Mouse (Mus musculus) limb, embryonic 14.5 days (tissue): Measurements from ENCODE around the gene Jak1. TPM values are rescaled to one million over a fixed set of nuclear protein-coding genes. Genes with fewer than 3 reads are reported as not detected.

Source experiments
- ATAC-seq: fragments of 200-750 bp; cut with Nextera tagmentation; 2 replicates; pipeline ENCODE4 v1.8.0; 2017; ENCODE audit warnings: low read depth, moderate number of reproducible peaks, moderate TSS enrichment; ENCODE audit not compliant: low FRiP score
- DNase-seq: peaks from one replicate; pipeline ENCODE4 v3.0.0-alpha.2; 2015; ENCODE audit warnings: low spot score
- H3K27ac ChIP-seq: fragments of 300-500 bp; sonication (generic); replicated peaks from 2 replicates; pipeline ENCODE4 v1.5.1; 2014; ENCODE audit warnings: low read depth, mild to moderate bottlenecking, low read length, moderate library complexity, mixed read lengths
- H3K27me3 ChIP-seq: fragments of 300-500 bp; sonication (generic); 2 replicates; pipeline ENCODE4 v1.6.1; 2014; ENCODE audit warnings: low read length, mixed read lengths; ENCODE audit not compliant: control insufficient read depth, insufficient read depth
- H3K36me3 ChIP-seq: fragments of 300-500 bp; sonication (generic); 2 replicates; pipeline ENCODE4 v1.6.1; 2014; ENCODE audit warnings: mild to moderate bottlenecking, low read length, moderate library complexity, mixed read lengths; ENCODE audit not compliant: control insufficient read depth, insufficient read depth
- H3K4me1 ChIP-seq: fragments of 300-500 bp; sonication (generic); 2 replicates; pipeline ENCODE4 v1.6.1; 2014; ENCODE audit warnings: antibody characterized with exemption, low read length, mixed read lengths; ENCODE audit not compliant: control insufficient read depth, insufficient read depth
- H3K4me2 ChIP-seq: fragments of 300-500 bp; sonication (generic); replicated peaks from 2 replicates; pipeline ENCODE4 v1.6.1; 2014; ENCODE audit warnings: low read depth, mild to moderate bottlenecking, low read length, moderate library complexity; ENCODE audit not compliant: severe bottlenecking
- H3K4me3 ChIP-seq: fragments of 300-500 bp; sonication (generic); replicated peaks from 2 replicates; pipeline ENCODE4 v1.5.1; 2014; ENCODE audit warnings: low read length
- H3K9ac ChIP-seq: fragments of 300-500 bp; sonication (generic); 2 replicates; pipeline ENCODE4 v1.6.1; 2014; ENCODE audit warnings: mild to moderate bottlenecking, low read depth, low read length, moderate library complexity; ENCODE audit not compliant: severe bottlenecking
- H3K9me3 ChIP-seq: fragments of 300-500 bp; sonication (generic); 2 replicates; pipeline ENCODE4 v1.6.1; 2016; ENCODE audit warnings: low read length; ENCODE audit not compliant: control insufficient read depth
- POLR2A ChIP-seq: fragments of 200-500 bp; IDR thresholded peaks from 2 replicates; pipeline ENCODE4 v1.8.0; 2012; ENCODE audit warnings: inconsistent platforms, mild to moderate bottlenecking, moderate library complexity, borderline replicate concordance; ENCODE audit not compliant: insufficient read depth, insufficient read length; ENCODE audit errors: extremely low read depth
- WGBS: fragments of 180-500 bp; shearing (Covaris S2); extraction: QIAGEN DNeasy Blood & Tissue Kit; methylation state at CpG from one replicate; pipeline ENCODE4 v1.1.7; 2014; 5-methylcytosine and 5-hydroxymethylcytosine counted together
- polyA plus RNA-seq, 2 experiments: library from polyadenylated mRNA; depleted of rRNA in 1 of 2; stranded (reverse) in 1 of 2; unstranded in 1 of 2; fragments of >200 nt; fragmentation: Nextera tagmentation in 1 of 2; extraction: Ambion mirVana in 1 of 2; gene quantifications; 2 replicates each; pipeline versions ENCODE4 v1.2.1 to v1.2.3; 2012 to 2014

Gene Jak1
- polyA plus RNA-seq, 2 experiments, result 59.7 to 105 TPM

DNA sequence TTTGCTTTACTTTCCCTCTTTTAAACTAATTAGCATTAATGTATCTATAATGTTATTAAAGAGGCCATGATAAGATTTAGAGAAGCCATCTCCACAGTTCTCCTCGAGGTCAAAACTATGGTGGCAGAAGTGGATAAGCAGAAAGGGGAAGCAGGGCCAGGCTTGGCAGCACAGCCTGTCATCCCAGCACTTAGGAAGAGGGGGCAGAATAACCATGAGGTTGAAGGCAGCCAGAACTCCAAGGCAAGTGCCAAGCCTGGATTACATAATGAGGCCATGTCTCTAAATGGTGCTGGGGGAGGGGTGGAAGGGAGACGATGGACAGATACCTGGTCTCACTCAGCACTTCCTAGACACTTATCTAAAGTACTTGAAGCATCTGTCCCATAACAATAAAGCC lies 66.7 kb downstream of the Jak1 start:
- DNase-seq, result no peak
- WGBS, result 44% methylated on average over 2 of the region's 2 CpGs

DNA sequence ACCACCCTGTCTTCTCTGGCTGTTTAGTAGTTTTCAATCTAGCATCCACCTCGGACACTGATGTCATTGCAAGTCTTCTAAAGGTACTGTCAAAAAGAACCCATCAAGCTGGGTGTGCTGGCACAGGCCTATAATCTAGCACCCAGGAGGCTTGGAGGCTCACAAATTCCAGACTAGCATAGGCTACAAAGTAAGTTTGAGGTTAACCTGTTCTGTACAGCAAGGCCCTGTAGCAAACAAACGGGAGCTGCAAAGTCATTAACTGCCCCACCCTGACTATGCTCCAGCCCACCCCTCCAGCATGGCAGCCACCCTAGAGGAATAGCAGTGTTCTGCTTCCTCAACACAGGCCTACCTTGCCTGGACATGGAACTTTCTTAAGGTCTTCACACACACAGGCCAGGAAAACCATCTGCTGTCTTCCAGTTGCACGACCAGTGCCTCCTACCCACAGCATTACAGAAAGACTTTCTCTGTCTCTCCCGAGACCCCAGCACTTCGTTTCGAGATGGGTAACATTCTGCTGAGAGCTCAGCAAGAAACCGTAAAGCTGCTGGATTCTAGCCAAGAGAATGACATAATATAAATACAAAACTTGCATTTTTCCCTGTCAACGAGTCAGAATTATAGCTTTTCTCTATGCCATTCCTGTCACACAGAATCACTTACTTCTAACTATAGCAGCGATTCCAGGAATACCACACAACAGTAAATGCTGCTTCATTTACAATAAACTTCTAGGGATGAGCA lies 67.5 kb downstream of the Jak1 start:
- Histone ChIP-seq H3K9ac (no peak overlapping the region), H3K4me1 (no peaks in the 10 kb centered on the region), H3K36me3 (peaks cover under 1% of the 10 kb centered on the region; the same call in 1 of the 2 replicates), H3K4me3 (no peak overlapping the region), H3K27ac (no peak overlapping the region), H3K27me3 (no peaks in the 10 kb centered on the region), H3K9me3 (no peaks in the 10 kb centered on the region), H3K4me2 (no peak overlapping the region)
- ATAC-seq (no peak), DNase-seq (peak; percentile 66)
- 49% methylated on average over 9 of the region's 9 CpGs for WGBS
- no peak for TF ChIP-seq POLR2A

More for the DNA sequence above, 66.7 kb downstream of the Jak1 start:
- Histone ChIP-seq H3K4me2 (no peak overlapping the region), H3K9ac (no peak overlapping the region), H3K27me3 (no peaks in the 10 kb centered on the region), H3K4me3 (no peak overlapping the region), H3K4me1 (no peaks in the 10 kb centered on the region), H3K36me3 (no peaks in the 10 kb centered on the region), H3K9me3 (no peaks in the 10 kb centered on the region), H3K27ac (no peak overlapping the region)
- no peak for ATAC-seq
- no peak for TF ChIP-seq POLR2A

- Histone ChIP-seq H3K9me3 (no peaks in the 10 kb centered on the region), H3K4me1 (no peaks in the 10 kb centered on the region), H3K27ac (no peak overlapping the region), H3K4me2 (no peak overlapping the region), H3K27me3 (no peaks in the 10 kb centered on the region), H3K4me3 (no peak overlapping the region), H3K36me3 (peaks cover 3% of the 10 kb centered on the region; the same call in 1 of the 2 replicates), H3K9ac (no peak overlapping the region)
- TF ChIP-seq POLR2A, result no peak
- 85% methylated on average over 2 of the region's 2 CpGs for WGBS
- DNase-seq (no peak), ATAC-seq (no peak)
Observed at GRCm38 (mm10) chr4:101196407-101196806, 68.7 kb downstream of the Jak1 start.

GRCm38 (mm10) chr4:101194170-101194569 lies 70.9 kb downstream of the Jak1 start:
- no peak overlapping the region for H3K27ac ChIP-seq
- H3K27me3 ChIP-seq, result no peaks in the 10 kb centered on the region
- 88% methylated on average over 1 of the region's 1 CpGs for WGBS
- no peak for TF ChIP-seq POLR2A
- H3K4me1 ChIP-seq, result no peaks in the 10 kb centered on the region
- H3K36me3 ChIP-seq, result peaks cover 16% of the 10 kb centered on the region
- no peak overlapping the region for H3K4me2 ChIP-seq
- DNase-seq (no peak), ATAC-seq (no peak)
- H3K9me3 ChIP-seq, result no peaks in the 10 kb centered on the region
- no peak overlapping the region for H3K4me3 ChIP-seq
- no peak overlapping the region for H3K9ac ChIP-seq

- WGBS, result 90% methylated on average over 5 of the region's 5 CpGs
Observed at GRCm38 (mm10) chr4:101192241-101192976, 72.7 kb downstream of the Jak1 start.

More at GRCm38 (mm10) chr4:101192241-101192976, 72.7 kb downstream of the Jak1 start:
- H3K36me3 ChIP-seq, result peaks cover 27% of the 10 kb centered on the region
- H3K4me1 ChIP-seq, result no peaks in the 10 kb centered on the region
- no peak overlapping the region for H3K9ac ChIP-seq
- ATAC-seq, result no peak
- no peak overlapping the region for H3K4me2 ChIP-seq
- H3K27me3 ChIP-seq, result no peaks in the 10 kb centered on the region
- H3K4me3 ChIP-seq, result no peak overlapping the region
- no peak for DNase-seq
- no peaks in the 10 kb centered on the region for H3K9me3 ChIP-seq
- H3K27ac ChIP-seq, result no peak overlapping the region
- TF ChIP-seq POLR2A, result no peak
